Mouse (Mus musculus) adrenal gland, postnatal 10 days (tissue): ENCODE results near the gene Cyp2f2. TPM values are rescaled to one million over a fixed set of nuclear protein-coding genes. Genes with fewer than 3 reads are reported as not detected.

Experiments used
- DNase-seq: peaks from one replicate; pipeline ENCODE4 v3.0.0; 2021; ENCODE audit warnings: mixed read lengths
- total RNA-seq, 2 experiments: library from RNA; stranded (reverse); gene quantifications; 2 replicates each; pipeline ENCODE4 v1.2.3; 2021

The Cyp2f2 gene
- total RNA-seq, 2 experiments from 2014 or later, result 291 to 323 TPM

DNA sequence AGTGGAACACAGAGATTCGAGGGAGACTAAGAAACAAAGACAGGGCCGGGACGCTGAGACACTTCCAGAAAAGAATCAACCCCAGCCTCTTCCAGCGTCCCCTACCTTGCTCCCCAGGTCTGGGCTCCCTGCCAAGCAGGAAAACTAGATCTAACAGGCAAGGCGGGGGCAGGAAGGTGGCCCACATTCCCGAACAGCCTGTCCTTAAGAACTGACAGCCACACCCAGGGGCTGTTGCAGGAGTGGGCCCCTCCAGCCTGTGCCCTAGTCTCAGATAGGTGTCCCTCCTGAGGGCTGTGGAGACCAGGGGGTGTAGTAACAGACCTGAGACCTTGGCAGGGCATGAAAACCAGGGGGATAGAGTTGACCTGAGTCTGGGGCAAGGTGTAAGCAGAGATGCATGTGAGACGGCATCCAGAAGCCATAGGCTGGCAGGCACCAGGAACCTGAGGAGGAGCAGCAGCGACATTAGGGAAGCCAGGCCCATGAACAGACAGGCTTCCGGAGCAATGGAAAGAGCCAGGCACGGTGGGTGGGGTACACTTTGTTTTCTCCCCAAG, 33.6 kb downstream of the Cyp2f2 start, which contains the start of gene Cyp2t4:
Cyp2t4 (plus strand) TSS at position 510 of the 560 bp plus-strand sequence.
- DNase-seq, result no peak

DNA sequence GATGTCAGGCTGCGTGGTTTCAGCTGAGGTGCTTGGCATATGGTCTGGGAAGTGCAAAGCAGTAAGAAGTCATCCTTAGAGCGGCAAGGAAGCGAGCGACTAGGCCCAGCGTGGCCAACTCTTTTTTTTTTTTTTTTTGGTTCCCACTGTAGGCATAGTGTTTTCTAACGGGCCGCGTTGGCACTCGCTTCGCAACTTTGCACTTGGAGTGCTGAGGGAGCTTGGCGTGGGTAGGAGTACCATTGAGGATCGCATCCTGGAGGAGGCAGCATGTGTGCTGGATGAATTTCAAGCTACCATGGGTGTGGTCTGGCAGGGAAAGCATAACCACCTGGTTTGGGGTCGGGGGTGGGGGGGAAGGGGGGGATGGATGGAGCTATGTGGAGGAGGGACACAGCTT, 36.3 kb downstream of the Cyp2f2 start:
- DNase-seq, result no peak

DNA sequence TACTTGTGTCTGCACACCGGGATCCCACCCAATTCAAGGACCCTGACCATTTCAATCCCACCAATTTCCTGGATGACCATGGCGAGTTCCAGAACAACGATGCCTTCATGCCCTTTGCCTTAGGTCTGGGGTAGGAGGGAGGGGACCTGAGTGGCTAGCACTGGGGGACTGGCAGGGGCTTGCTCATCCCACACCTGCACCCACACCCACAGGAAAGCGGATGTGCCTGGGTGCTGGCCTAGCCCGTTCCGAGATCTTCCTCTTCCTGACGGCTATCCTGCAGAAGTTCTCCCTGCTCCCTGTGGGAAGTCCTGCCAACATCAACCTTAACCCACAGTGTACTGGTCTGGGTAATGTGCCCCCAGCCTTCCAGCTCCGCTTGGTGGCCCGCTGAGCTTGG, 38.5 kb downstream of the Cyp2f2 start:
- DNase-seq, result peak; percentile 10

DNA sequence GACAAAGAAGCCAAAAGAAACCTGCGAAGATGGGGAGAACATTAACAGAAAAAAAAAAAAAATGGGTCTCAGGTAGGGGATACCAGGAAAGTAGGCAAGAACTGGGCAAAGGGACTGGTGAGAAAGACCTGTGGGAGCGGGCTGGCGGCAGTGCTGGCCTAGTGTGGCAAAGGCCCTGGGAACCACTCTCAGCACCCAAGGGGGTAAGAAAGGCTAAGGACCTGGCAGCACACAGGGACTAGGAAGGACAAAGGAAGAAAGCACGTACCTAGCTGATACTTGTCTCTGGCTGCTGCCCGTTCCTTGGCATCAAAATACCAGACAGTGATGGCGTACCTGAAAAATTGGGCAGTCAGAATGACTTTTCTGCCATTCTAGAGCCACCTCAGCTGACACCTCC, 39.5 kb downstream of the Cyp2f2 start:
- peak; percentile 46 for DNase-seq

DNA sequence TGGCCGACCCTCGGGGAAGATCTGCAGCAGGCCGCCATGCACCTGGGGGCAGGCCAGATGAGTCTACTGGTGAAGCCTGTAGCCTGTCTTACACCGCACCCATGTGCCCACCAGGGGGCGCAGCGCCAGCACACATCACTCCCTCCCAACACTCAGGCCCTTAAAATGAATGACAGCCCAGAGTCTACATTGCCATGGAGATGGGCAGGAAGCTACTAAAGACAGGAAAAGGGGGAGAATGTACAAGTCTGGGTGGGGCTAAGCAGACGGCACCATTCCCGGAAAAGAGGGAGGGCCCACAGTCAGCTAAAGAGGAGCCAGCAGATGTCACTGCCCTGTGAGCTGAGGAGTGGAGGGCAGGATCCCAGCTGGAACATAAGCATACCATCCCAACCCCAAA, 40.2 kb downstream of the Cyp2f2 start:
- peak; percentile 90 for DNase-seq

DNA sequence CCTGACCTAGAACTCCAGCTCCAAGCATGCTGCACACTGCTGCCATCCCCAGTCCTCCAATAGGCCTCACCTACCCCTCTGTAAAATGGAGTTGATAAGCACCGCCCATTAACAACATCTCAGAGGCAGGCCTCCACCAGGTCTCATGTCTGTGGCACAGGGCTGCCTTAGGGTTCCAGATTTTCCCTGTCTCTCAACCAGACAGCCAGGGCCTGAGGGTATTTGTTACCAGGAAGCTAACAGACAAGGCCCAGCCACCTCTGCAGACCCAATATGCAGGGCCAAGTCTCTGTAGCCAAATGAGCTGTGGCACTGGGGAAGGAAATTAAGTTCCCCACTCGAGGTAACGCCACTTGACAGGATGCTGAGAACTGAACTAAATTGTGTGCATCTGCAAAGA, 41.2 kb downstream of the Cyp2f2 start:
- DNase-seq, result no peak

DNA sequence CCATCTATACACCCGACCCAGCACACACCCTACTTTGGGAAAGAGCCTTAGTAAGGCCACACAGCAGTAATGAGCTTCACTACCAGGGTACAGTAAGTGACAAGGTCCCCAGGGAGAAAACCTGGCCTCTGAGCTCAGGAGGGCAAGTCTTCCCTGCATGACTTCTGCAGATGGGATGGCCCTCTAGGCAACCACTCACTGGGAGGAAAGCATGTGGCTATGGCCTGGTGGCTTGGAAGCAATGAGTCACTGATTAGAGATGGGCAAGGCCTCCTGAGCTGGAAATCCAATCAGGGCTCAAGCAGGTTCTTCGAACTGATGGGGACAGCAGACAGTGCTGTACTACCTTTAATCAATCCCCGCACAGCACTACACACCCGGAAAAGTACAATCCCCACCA, 42.0 kb downstream of the Cyp2f2 start:
- DNase-seq, result no peak

DNA sequence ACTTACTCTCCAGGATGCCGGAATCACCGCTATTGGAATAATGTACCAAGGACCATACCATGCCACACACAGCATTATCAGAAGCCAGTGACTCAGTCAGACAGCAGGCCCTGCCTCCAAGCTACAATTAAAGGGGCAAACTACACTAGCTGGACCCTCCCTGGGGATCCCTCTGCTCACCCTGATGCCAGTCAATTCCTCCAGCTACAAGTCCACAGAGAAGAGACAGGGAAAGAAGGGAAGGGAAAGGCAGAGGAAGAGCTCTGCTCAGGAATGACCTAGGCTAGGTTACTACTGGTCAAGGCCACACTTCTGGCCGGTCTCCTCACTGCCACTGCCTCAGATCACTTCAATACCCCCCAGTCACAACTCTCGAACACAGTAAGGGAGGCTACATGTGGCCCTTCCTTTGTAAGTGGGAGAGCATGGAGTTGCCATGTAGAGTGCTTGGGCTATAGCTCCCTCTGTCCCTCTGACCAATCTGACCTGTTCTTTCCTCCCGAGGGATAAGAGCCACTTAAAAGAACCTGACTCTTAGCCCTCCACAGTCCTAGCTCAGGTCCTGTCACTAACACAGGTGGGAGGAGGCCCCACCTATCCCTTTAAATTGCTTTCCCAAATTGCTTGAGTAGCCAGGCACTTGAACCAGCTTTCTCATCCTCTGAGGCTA, 43.2 kb downstream of the Cyp2f2 start:
- no peak for DNase-seq

DNA sequence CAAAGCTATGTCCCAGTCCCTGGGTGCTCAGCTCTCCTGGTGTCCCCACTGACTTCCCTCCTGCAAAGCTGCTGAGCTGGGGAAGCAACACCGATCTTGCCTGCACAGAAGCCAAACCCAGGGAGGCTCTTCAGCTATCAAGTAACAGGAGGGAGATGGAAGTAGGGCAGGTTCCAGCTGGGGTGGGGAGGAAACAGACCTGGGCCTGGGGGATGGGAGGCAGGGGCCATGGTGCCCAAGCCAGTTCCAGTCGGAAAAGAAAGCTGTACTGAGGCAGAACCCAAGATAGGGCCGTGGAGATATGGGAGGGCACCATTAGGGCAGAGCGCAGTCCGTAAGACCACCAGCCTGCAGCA, 43.7 kb downstream of the Cyp2f2 start:
- no peak for DNase-seq

DNA sequence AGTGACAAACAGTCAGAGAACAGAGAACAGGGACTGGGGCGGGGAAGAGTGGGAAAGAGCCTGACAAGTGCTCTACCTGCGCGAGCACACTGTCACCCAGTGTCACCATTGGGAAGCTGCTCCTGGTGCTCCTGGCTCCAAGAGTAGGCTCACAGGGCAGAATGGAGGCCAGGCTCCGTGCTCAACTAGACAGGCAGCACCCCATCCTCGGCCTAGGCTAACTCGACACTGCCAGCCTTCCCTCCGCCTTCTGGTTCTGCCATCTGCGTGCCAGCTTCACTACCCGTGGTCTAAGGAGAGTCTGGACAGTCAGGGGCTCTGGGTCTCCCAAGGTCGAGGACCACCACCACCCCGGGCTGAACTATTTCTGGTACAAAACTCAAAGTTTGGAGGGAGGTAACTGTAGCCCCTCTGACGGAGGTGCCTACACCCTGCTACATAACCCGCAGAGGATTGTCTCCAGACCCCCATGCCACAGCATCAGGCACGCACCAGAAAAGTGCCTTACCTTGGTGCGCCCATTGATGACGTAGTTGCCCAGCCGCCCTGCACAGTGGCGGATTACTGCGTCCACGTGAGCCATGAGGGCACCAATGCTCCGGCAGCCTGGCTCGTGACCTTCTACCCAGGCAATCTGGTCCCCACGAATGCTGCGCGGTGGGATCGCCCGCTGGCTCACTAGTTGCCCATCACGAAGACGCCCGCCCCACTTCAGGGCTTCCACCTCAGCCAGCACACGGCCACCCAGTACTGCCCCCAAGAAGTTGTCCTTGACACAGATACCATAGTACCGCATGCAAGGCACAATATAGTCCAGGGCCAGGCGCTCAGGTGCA, 44.6 kb downstream of the Cyp2f2 start:
- no peak for DNase-seq

DNA sequence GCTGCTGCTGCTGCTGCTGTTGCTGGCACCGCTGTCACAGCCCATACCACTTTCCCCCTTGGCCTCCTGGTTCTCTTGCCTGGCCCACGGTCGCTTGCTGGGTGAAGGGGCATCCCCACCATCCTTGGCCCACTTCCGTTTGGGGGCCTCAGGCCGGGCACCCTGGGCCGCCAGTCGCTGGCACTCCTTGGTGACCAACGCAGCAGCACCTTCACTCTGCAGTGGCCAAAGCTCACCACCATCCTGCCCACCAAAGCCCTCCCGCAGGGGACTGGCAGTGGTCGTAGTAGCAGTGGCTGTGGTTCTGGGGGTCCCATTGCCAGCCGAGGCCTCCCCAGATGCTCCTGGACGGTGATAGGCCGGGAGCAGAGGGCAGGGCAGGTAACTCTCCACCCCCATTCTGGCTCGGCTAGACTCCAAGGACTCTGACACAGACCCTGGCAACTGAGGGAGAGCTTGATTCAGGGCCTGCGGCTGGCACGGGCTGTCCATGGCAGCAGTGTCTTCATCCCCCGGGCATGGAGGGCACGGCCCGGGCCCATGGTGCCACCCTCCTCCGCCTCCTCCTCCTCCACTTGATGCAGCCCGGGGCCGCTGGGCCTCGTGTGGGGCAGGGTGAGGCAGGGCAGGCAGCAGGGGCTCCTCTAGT, 45.4 kb downstream of the Cyp2f2 start:
- peak; percentile 83 for DNase-seq

DNA sequence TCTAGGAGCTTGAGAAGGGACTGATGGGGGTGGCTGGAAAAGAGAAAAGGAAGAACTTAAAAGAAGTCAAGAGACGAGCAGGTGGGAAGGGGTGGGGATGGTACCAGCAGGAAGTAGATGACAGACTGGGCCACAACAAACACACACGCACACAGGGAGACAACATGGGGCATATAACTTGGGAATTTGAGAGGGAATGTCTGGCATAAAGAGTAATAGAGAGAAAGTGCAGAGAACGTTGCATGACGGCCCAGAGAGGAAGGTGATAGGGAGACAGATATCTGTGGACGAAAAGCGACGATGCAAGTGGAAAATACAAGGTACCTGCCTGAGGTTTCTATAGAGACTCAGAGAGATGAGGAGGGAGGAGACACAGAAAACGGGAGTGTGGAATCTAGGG, 46.0 kb downstream of the Cyp2f2 start:
- no peak for DNase-seq

DNA sequence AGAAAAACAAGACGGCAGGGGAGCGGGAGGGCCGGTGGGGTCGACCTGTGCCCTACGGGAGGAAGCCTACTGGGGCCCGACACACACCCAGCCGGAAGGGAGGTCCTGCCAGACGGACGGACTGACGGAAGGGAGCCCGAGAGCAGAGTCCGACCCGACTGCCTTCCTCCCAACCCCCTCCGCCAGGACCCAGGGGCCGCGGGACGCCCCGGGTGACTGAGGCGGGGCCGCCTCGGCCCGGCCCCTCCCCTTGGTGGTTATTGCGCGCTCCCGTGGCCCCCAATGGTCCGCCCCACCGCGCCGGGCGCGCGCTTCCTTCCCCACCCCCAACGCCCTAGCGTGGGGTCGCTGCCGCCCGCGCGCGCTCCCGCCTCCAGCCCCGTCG, 46.5 kb downstream of the Cyp2f2 start:
- DNase-seq, result peak; percentile 94

DNA sequence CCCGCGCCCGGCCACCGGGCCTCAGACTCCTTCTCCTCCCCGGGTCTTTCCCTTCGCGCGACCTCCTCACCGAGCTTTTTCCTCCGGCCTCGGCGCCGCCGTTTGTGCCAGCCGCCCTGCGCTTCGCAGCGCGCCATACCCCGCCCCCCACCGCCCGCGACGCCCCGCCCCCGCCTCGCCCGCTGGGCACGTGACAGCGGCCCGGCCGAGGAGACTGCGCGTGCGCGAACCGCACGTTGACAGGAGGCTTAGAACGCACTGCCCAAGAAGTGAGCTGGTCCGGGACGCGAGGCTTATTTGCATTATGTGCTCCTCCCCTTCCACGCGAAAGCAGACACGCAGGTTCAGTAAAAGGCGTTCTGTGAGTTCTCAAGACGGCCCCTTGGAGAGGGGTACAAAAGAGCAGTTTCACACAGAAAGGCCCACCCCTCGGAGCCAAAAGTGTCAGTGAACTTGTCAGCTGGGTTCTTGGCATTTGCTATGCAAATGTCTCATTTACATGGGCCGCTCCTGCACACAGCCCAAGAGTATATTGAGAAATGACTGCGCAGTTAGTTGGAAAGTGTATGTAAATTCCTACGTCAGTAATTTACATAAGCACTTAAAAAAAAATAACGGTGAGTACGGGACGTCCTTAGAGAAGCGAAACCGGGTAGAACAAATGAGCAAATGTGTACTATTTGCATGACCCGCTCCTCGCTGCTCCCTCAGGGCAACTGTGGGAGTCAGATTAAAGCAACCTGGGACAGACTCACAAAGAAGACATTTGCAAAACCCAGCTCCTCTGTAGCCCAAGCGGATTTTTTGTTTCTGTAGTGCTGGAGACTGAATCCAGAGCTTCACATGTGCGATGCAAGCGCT, 47.1 kb downstream of the Cyp2f2 start, which contains the start of gene Egln2:
Egln2 (minus strand) TSS at position 189 of the 861 bp plus-strand sequence.
- peak; percentile 97 for DNase-seq

DNA sequence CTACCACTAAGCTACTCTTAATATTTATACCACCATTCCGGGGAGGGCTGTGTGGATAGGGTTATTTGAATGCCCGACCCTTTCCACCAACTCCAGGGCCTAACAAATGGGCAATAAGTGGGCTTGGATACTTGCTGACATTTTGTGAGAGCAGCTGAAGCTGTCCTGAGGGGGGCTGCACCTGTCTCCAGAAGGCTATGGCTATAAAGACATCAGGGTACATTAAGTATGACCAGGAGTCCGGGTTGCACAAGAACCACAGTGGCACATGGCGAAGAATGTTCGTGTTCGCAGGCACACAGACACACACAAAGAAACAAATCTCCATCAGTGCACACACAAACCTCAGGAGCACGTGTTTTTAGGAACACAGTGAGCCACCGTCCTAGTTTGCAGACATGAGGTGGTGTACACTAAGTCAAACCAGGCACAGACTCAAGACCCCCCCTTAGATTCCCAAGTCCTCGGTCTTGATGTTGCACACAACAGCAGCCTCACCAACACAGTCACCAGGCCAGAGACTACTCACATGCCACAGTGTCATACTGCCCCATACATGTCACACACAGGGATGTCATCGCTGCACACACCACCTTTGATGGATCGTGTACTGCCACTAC, 47.9 kb downstream of the Cyp2f2 start:
- no peak for DNase-seq

DNA sequence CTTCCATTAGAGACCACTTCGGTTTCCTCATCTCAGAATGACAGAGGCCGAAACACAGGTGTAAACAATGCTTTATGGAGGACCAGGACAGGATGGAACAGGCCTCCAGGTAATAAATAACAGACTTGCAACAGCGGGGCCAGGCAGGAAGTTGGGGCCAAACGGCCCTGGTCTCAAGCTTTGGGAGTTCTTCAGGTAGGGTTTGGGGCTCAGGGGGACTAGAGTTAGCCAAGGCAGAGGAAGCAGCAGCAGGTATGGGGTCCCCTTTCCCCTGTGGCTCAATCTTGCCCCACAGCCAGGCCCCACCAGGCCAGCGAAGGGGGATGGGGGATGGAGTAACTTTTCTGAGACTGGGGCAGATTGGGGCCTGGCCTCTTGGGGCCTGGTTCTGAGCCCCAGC, 48.7 kb downstream of the Cyp2f2 start:
- DNase-seq, result no peak

DNA sequence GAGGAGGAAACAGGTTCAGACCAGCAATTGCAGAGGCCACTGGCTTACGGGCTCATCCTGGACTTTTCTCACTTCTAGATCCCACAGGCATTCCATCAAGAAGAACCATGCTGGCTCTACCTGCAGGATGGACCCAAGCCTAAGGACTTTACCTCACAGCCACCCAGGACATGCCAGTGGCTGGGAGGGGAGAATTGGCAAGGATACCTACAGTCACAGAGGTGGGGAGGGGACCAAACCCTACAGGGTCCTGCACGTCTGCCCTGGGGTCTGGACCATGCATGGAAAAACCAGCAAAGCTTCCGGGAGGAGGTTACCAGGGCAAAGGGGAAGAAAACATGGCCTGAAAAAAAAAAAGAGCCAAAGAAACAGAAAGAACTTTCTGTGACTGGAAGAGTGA, 51.3 kb downstream of the Cyp2f2 start:
- DNase-seq, result no peak

DNA sequence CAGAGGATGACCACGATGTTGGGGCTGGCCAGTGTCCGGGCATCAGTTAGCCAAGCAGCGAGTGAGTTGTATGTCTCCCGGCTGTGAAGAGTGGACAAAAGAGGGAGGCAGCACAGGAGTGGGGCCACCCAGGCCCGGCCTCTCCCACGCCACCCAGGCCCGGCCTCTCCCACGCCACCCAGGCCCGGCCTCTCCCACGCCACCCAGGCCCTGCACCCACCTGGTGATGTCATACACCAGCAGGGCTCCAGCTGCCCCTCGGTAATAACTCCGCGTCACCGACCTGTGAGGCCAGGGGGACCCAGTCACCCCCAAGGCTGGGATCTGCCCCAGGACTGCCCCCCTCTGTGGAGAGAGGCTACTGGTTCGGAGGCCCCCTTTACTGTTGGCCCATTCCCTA, 54.8 kb downstream of the Cyp2f2 start:
- DNase-seq, result no peak

DNA sequence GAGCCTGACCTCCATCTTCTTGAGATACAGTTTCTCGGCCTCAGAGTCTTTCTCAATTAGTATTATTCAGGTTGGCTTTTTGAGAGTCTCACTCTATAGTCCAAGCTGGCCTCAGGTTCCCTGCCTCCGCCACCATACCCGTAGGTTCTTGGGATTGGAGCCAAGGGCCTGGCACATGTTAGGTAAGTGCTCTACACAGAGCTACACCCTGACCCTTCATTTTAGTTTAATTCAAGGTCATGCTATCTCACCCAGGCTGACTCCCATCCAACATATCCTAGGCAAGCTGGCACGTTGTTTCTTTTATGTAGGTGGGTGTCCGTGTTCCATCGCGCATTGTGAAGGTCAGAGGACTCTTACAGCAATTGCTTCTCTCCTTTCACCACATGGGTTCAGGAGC, 55.2 kb downstream of the Cyp2f2 start:
- DNase-seq, result no peak

DNA sequence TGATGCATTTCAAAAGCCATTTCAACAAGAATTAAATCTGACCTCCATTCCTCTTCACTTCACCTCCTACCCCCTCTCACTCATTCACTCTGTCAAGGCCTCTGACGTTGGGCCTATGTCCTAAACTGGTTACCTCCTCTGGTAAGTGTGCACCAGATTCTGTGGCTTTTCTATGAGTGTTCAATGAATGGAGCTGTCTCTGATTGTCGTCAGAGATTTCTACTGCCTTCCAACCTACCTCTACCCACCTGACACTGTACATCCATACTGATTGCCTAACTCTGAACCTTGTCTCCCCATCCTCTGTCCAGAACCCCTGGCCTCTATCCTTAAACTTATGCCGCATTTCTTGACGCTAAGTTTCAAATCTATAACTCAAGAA, 58.2 kb downstream of the Cyp2f2 start:
- DNase-seq, result no peak
